Comparison of ENCODE assay signal across 16 mouse cellular contexts in the genomic region with DNA sequence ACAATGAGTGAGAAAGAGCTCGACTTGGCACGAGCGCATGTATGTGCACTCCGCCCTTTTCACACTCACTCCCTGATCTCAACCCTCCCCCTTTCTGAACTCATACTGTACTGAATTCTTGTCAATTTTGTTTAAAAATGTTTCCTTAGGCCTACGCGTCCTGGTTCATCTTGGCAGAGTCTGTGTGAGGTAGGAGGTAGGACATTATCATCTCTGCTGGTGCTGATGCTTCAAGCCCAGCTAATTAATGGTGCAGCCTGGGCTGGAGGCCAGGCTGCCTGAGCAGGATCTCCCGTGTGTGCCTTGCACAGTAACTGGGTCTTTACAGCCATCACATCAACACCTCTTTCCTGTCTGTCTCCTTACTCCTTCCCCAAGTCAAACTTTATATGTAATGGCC. TPM values are rescaled to one million over a fixed set of nuclear protein-coding genes. Genes with fewer than 3 reads are reported as not detected.
A peak's percentile ranks its signal among the peaks of the same experiment; 100 is the strongest.
DNase-seq lines count a peak whose midpoint lies in the region; ATAC-seq and TF ChIP-seq lines count a peak whose summit lies in the region.
"Had no signal": no experiment of that assay in that cellular context is flagged by ENCODE, and none has a peak within 500 bp of the region (broad histone marks: within the 10 kb centered on the region; RNA-seq: fewer than 3 reads in every experiment).

No protein-coding gene starts in this region.

- WGBS in hindbrain, postnatal 0 days, result 60% methylated on average over 7 of the region's 7 CpGs
- 87% methylated on average over 7 of the region's 7 CpGs for WGBS in hindbrain, embryonic 10.5 days
- 68% methylated on average over 7 of the region's 7 CpGs for WGBS in neural tube, embryonic 13.5 days
- 71% methylated on average over 7 of the region's 7 CpGs for WGBS in neural tube, embryonic 14.5 days

- H3K27me3 ChIP-seq in hindbrain, postnatal 0 days (ENCODE audit: insufficient read depth, low read length), result no peaks in the 10 kb centered on the region
- H3K27me3 ChIP-seq in hindbrain, embryonic 10.5 days (ENCODE audit: insufficient read depth, poor library complexity, severe bottlenecking), result no peaks in the 10 kb centered on the region
- no peaks in the 10 kb centered on the region for H3K27me3 ChIP-seq in neural tube, embryonic 13.5 days
- no peaks in the 10 kb centered on the region for H3K27me3 ChIP-seq in neural tube, embryonic 14.5 days (ENCODE audit: control insufficient read depth, insufficient read depth, low read length)
- H3K27me3 ChIP-seq: hindbrain, embryonic 15.5 days; neural tube, embryonic 12.5 days had no signal

- H3K9me3 ChIP-seq in hindbrain, postnatal 0 days (ENCODE audit: low read length), result no peaks in the 10 kb centered on the region
- H3K9me3 ChIP-seq in hindbrain, embryonic 10.5 days, result no peaks in the 10 kb centered on the region
- no peaks in the 10 kb centered on the region for H3K9me3 ChIP-seq in neural tube, embryonic 13.5 days
- no peaks in the 10 kb centered on the region for H3K9me3 ChIP-seq in neural tube, embryonic 14.5 days (ENCODE audit: control insufficient read depth, low read length)
- H3K9me3 ChIP-seq: hindbrain, embryonic 15.5 days; neural tube, embryonic 12.5 days had no signal

- H3K4me3 ChIP-seq in hindbrain, postnatal 0 days (ENCODE audit: low read length), result no peak overlapping the region
- H3K4me3 ChIP-seq in hindbrain, embryonic 10.5 days, result no peak overlapping the region
- H3K4me3 ChIP-seq in neural tube, embryonic 13.5 days, result no peak overlapping the region
- H3K4me3 ChIP-seq in neural tube, embryonic 14.5 days (ENCODE audit: low read depth, low read length), result no peak overlapping the region
- H3K4me3 ChIP-seq: erythroblast, embryonic 14.5 days; hindbrain, embryonic 15.5 days; neural tube, embryonic 12.5 days had no signal

- ATAC-seq in hindbrain, postnatal 0 days, result no peak
- ATAC-seq in neural tube, embryonic 13.5 days (ENCODE audit: low read depth), result no peak
- no peak for ATAC-seq in neural tube, embryonic 14.5 days (ENCODE audit: low read depth)

- H3K4me1 ChIP-seq in hindbrain, postnatal 0 days (ENCODE audit: insufficient read depth, low read length), result peaks cover 41% of the 10 kb centered on the region
- peaks cover 72% of the 10 kb centered on the region for H3K4me1 ChIP-seq in hindbrain, embryonic 10.5 days (replicated peaks)
- peaks cover 98% of the 10 kb centered on the region for H3K4me1 ChIP-seq in neural tube, embryonic 13.5 days (replicated peaks)
- peaks cover 59% of the 10 kb centered on the region for H3K4me1 ChIP-seq in neural tube, embryonic 14.5 days (ENCODE audit: control insufficient read depth, insufficient read depth, low read length)

- H3K4me2 ChIP-seq in hindbrain, postnatal 0 days (ENCODE audit: low read depth, low read length), result no peak overlapping the region
- no peak overlapping the region for H3K4me2 ChIP-seq in neural tube, embryonic 13.5 days
- H3K4me2 ChIP-seq in neural tube, embryonic 14.5 days (ENCODE audit: low read depth, low read length), result no peak overlapping the region
- H3K4me2 ChIP-seq: hindbrain, embryonic 15.5 days; liver, embryonic 11.5 days; neural tube, embryonic 12.5 days had no signal

- no peaks in the 10 kb centered on the region for H3K36me3 ChIP-seq in hindbrain, postnatal 0 days (ENCODE audit: insufficient read depth, low read length)
- no peaks in the 10 kb centered on the region for H3K36me3 ChIP-seq in hindbrain, embryonic 10.5 days
- H3K36me3 ChIP-seq in neural tube, embryonic 13.5 days, result no peaks in the 10 kb centered on the region
- no peaks in the 10 kb centered on the region for H3K36me3 ChIP-seq in neural tube, embryonic 14.5 days (ENCODE audit: control insufficient read depth, insufficient read depth, low read length)
- H3K36me3 ChIP-seq: hindbrain, embryonic 15.5 days; neural tube, embryonic 12.5 days had no signal

- TF ChIP-seq CTCF in hindbrain, postnatal 0 days (IDR thresholded peaks at IDR 0.05; ENCODE audit: low read depth), result no peak

- peak; percentile 51 for DNase-seq in cerebellum, adult 9-11 months
- no peak for DNase-seq in cerebellum, adult 8-10 months
- DNase-seq in hindbrain, postnatal 0 days (ENCODE audit: low spot score), result no peak
- DNase-seq in hindbrain, embryonic 10.5 days (ENCODE audit: low spot score), result no peak
- no peak for DNase-seq in neural tube, embryonic 10.5 days (ENCODE audit: extremely low spot score, low spot score)
- DNase-seq in gastrocnemius, postnatal 25 days, result no peak
- DNase-seq: gastrocnemius, postnatal 10 days; kidney, adult 18-20 months; kidney, postnatal 25 days; lung, postnatal 36 days had no signal

- no peak overlapping the region for H3K9ac ChIP-seq in hindbrain, postnatal 0 days (replicated peaks; ENCODE audit: low read length)
- H3K9ac ChIP-seq in neural tube, embryonic 13.5 days, result no peak overlapping the region
- no peak overlapping the region for H3K9ac ChIP-seq in neural tube, embryonic 14.5 days (replicated peaks; ENCODE audit: low read depth, low read length)
- H3K9ac ChIP-seq: hindbrain, embryonic 15.5 days; neural tube, embryonic 12.5 days had no signal

- H3K27ac ChIP-seq in hindbrain, postnatal 0 days, result peak overlapping the region; percentile 55; the same call in 1 of the 2 replicates
- no peak overlapping the region for H3K27ac ChIP-seq in hindbrain, embryonic 10.5 days
- peak overlapping the region; percentile 49 for H3K27ac ChIP-seq in neural tube, embryonic 13.5 days (replicated peaks)
- peak overlapping the region; percentile 49; the same call in 1 of the 2 replicates for H3K27ac ChIP-seq in neural tube, embryonic 14.5 days (ENCODE audit: low read depth, low read length)
- H3K27ac ChIP-seq: hindbrain, embryonic 15.5 days; neural tube, embryonic 12.5 days had no signal

RNA-seq across cellular contexts. Expression of a gene that starts 40.6 kb away (rescaled TPM):
- 103 and 125 TPM in 2 replicates for total RNA-seq in hindbrain, postnatal 0 days (2014; rRNA removed)
- polyA plus RNA-seq in hindbrain, postnatal 0 days (2015; fragmentation: Nextera tagmentation; extraction: Ambion mirVana), result 46.1 and 50.7 TPM in 2 replicates
- polyA plus RNA-seq in hindbrain, embryonic 10.5 days (2016; fragmentation: Nextera tagmentation; extraction: Ambion mirVana), result 41.9 and 62.2 TPM in 2 replicates
- polyA plus RNA-seq in neural tube, embryonic 13.5 days (2015; fragmentation: Nextera tagmentation; extraction: Ambion mirVana), result 82.2 and 101 TPM in 2 replicates
- 31.9 and 48.8 TPM in 2 replicates for polyA plus RNA-seq in neural tube, embryonic 14.5 days (2014; fragmentation: Nextera tagmentation; extraction: Ambion mirVana)
- 10 to 100 TPM; 18.4 to 23.1 TPM for total RNA-seq in gastrocnemius, postnatal 25 days (2021)
